Comparison of ENCODE assay signal across 8 mouse cellular contexts in genomic region chr2:180115279-180115678, GRCm38 (mm10). TPM values are rescaled to one million over a fixed set of nuclear protein-coding genes. Genes with fewer than 3 reads are reported as not detected.
DNase-seq lines count a peak whose midpoint lies in the region; ATAC-seq lines count a peak whose summit lies in the region.

No protein-coding gene starts in this region.

- no peaks in the 10 kb centered on the region for H3K9me3 ChIP-seq in hindbrain, embryonic 12.5 days (replicated peaks)
- no peaks in the 10 kb centered on the region for H3K9me3 ChIP-seq in hindbrain, embryonic 16.5 days (ENCODE audit: control insufficient read depth, low read length)
- H3K9me3 ChIP-seq in forebrain, embryonic 15.5 days = no peaks in the 10 kb centered on the region
- H3K9me3 ChIP-seq in stomach, embryonic 16.5 days (replicated peaks; ENCODE audit: control insufficient read depth, low read length) = no peaks in the 10 kb centered on the region

- peaks cover 49% of the 10 kb centered on the region for H3K4me1 ChIP-seq in hindbrain, embryonic 12.5 days
- peaks cover 32% of the 10 kb centered on the region for H3K4me1 ChIP-seq in hindbrain, embryonic 16.5 days (ENCODE audit: control insufficient read depth, insufficient read depth, low read depth, low read length)
- peaks cover 51% of the 10 kb centered on the region for H3K4me1 ChIP-seq in forebrain, embryonic 15.5 days
- peaks cover 36% of the 10 kb centered on the region for H3K4me1 ChIP-seq in stomach, embryonic 16.5 days (ENCODE audit: control insufficient read depth, insufficient read depth, low read length)

- peaks cover 2% of the 10 kb centered on the region; the same call in 1 of the 2 replicates for H3K27me3 ChIP-seq in hindbrain, embryonic 12.5 days
- H3K27me3 ChIP-seq in hindbrain, embryonic 16.5 days (replicated peaks; ENCODE audit: control insufficient read depth, insufficient read depth, low read length) = no peaks in the 10 kb centered on the region
- no peaks in the 10 kb centered on the region for H3K27me3 ChIP-seq in forebrain, embryonic 15.5 days
- H3K27me3 ChIP-seq in stomach, embryonic 16.5 days (ENCODE audit: control insufficient read depth, insufficient read depth, low read length) = no peaks in the 10 kb centered on the region; the same call in 1 of the 2 replicates

- H3K36me3 ChIP-seq in hindbrain, embryonic 12.5 days = no peaks in the 10 kb centered on the region
- no peaks in the 10 kb centered on the region for H3K36me3 ChIP-seq in hindbrain, embryonic 16.5 days (ENCODE audit: control insufficient read depth, insufficient read depth, low read length)
- H3K36me3 ChIP-seq in forebrain, embryonic 15.5 days = no peaks in the 10 kb centered on the region
- H3K36me3 ChIP-seq in stomach, embryonic 16.5 days (ENCODE audit: control insufficient read depth, insufficient read depth, low read length) = no peaks in the 10 kb centered on the region

- H3K9ac ChIP-seq in hindbrain, embryonic 12.5 days = no peak overlapping the region
- no peak overlapping the region for H3K9ac ChIP-seq in hindbrain, embryonic 16.5 days (ENCODE audit: low read depth, low read length)
- no peak overlapping the region for H3K9ac ChIP-seq in forebrain, embryonic 15.5 days (replicated peaks)
- H3K9ac ChIP-seq in stomach, embryonic 16.5 days (ENCODE audit: low read length) = no peak overlapping the region; the same call in 1 of the 2 replicates

- H3K4me3 ChIP-seq in hindbrain, embryonic 12.5 days = no peak overlapping the region
- no peak overlapping the region for H3K4me3 ChIP-seq in hindbrain, embryonic 16.5 days (ENCODE audit: low read length)
- H3K4me3 ChIP-seq in forebrain, embryonic 15.5 days = no peak overlapping the region
- H3K4me3 ChIP-seq in stomach, embryonic 16.5 days (replicated peaks; ENCODE audit: low read length) = no peak overlapping the region

- peak; percentile 56 for DNase-seq in adrenal gland, postnatal 14 days
- DNase-seq in kidney, postnatal 25 days = peak; percentile 68 to 69
- no peak for DNase-seq in layer of hippocampus, adult 9-11 months
- no peak for DNase-seq in layer of hippocampus, adult 8-10 months (ENCODE audit: low spot score in 2 of 2)

- no peak for ATAC-seq in hindbrain, embryonic 12.5 days (ENCODE audit: low FRiP score)
- no peak for ATAC-seq in hindbrain, embryonic 16.5 days
- ATAC-seq in forebrain, embryonic 15.5 days (replicated peaks) = no peak
- no peak for ATAC-seq in stomach, embryonic 16.5 days (ENCODE audit: insufficient read depth, low FRiP score)

- H3K27ac ChIP-seq in hindbrain, embryonic 12.5 days = 0 out of 2 replicates have a peak overlapping the region, but pooled peaks have one; percentile 2
- H3K27ac ChIP-seq in hindbrain, embryonic 16.5 days (ENCODE audit: low read depth, low read length) = no peak overlapping the region
- H3K27ac ChIP-seq in forebrain, embryonic 15.5 days (replicated peaks) = peak overlapping the region; percentile 59
- 0 out of 2 replicates have a peak overlapping the region, but pooled peaks have one; percentile 7 for H3K27ac ChIP-seq in stomach, embryonic 16.5 days (ENCODE audit: low read length)

- no peak overlapping the region for H3K4me2 ChIP-seq in hindbrain, embryonic 12.5 days (replicated peaks)
- H3K4me2 ChIP-seq in hindbrain, embryonic 16.5 days (ENCODE audit: low read length) = no peak overlapping the region
- no peak overlapping the region for H3K4me2 ChIP-seq in forebrain, embryonic 15.5 days (replicated peaks)
- H3K4me2 ChIP-seq in stomach, embryonic 16.5 days (ENCODE audit: low read depth, low read length) = no peak overlapping the region

- WGBS in hindbrain, embryonic 12.5 days = 33% methylated on average over 6 of the region's 6 CpGs
- 29% methylated on average over 6 of the region's 6 CpGs for WGBS in hindbrain, embryonic 16.5 days
- 17% methylated on average over 6 of the region's 6 CpGs for WGBS in forebrain, embryonic 15.5 days
- 38% methylated on average over 6 of the region's 6 CpGs for WGBS in stomach, embryonic 16.5 days

RNA-seq across cellular contexts. Expression of gene Osbpl2, which starts 3.8 kb away (rescaled TPM):
- 52.2 and 53.8 TPM in 2 replicates for polyA plus RNA-seq in hindbrain, embryonic 12.5 days (2016; fragmentation: Nextera tagmentation; extraction: Ambion mirVana)
- polyA plus RNA-seq in hindbrain, embryonic 16.5 days (2015; fragmentation: Nextera tagmentation; extraction: Ambion mirVana) = 70.5 and 72.8 TPM in 2 replicates
- 36.1 and 36.2 TPM in 2 replicates for total RNA-seq in adrenal gland, postnatal 14 days (2021)
- 66.3 and 67.3 TPM in 2 replicates for polyA plus RNA-seq in forebrain, embryonic 15.5 days (2015; fragmentation: Nextera tagmentation; extraction: Ambion mirVana)
- polyA plus RNA-seq in stomach, embryonic 16.5 days (2015; fragmentation: Nextera tagmentation; extraction: Ambion mirVana) = 39.6 and 43.1 TPM in 2 replicates
- 10 to 100 TPM; 49.3 to 57.5 (median 52.7) TPM for total RNA-seq in layer of hippocampus, adult 8-10 months (2022)

RNA-seq across cellular contexts. Expression of gene Hrh3, which starts 11.0 kb away (rescaled TPM):
- polyA plus RNA-seq in hindbrain, embryonic 12.5 days (2016; fragmentation: Nextera tagmentation; extraction: Ambion mirVana) = 4.1 and 4.2 TPM in 2 replicates
- polyA plus RNA-seq in hindbrain, embryonic 16.5 days (2015; fragmentation: Nextera tagmentation; extraction: Ambion mirVana) = 2.1 and 2.7 TPM in 2 replicates
- total RNA-seq in adrenal gland, postnatal 14 days (2021) = 0.41 TPM in 1 of 2 replicates, not detected in the other
- 2.3 and 2.7 TPM in 2 replicates for polyA plus RNA-seq in forebrain, embryonic 15.5 days (2015; fragmentation: Nextera tagmentation; extraction: Ambion mirVana)
- polyA plus RNA-seq in stomach, embryonic 16.5 days (2015; fragmentation: Nextera tagmentation; extraction: Ambion mirVana) = not detected in 2 replicates
- 10 to 100 TPM; 48.3 to 55.8 (median 50.0) TPM for total RNA-seq in layer of hippocampus, adult 8-10 months (2022)

RNA-seq across cellular contexts. Expression of gene Mtg2, which starts 44.9 kb away (rescaled TPM):
- 30.0 and 31.4 TPM in 2 replicates for polyA plus RNA-seq in hindbrain, embryonic 12.5 days (2016; fragmentation: Nextera tagmentation; extraction: Ambion mirVana)
- polyA plus RNA-seq in hindbrain, embryonic 16.5 days (2015; fragmentation: Nextera tagmentation; extraction: Ambion mirVana) = 33.1 and 33.2 TPM in 2 replicates
- 14.6 and 17.9 TPM in 2 replicates for total RNA-seq in adrenal gland, postnatal 14 days (2021)
- 35.6 and 38.5 TPM in 2 replicates for polyA plus RNA-seq in forebrain, embryonic 15.5 days (2015; fragmentation: Nextera tagmentation; extraction: Ambion mirVana)
- 27.0 and 27.9 TPM in 2 replicates for polyA plus RNA-seq in stomach, embryonic 16.5 days (2015; fragmentation: Nextera tagmentation; extraction: Ambion mirVana)
- total RNA-seq in layer of hippocampus, adult 8-10 months (2022) = 10 to 100 TPM; 15.6 to 25.8 (median 19.3) TPM

RNA-seq across cellular contexts. Expression of gene Adrm1, which starts 56.0 kb away (rescaled TPM):
- polyA plus RNA-seq in hindbrain, embryonic 12.5 days (2016; fragmentation: Nextera tagmentation; extraction: Ambion mirVana) = 198 and 200 TPM in 2 replicates
- polyA plus RNA-seq in hindbrain, embryonic 16.5 days (2015; fragmentation: Nextera tagmentation; extraction: Ambion mirVana) = 193 and 201 TPM in 2 replicates
- total RNA-seq in adrenal gland, postnatal 14 days (2021) = 126 and 130 TPM in 2 replicates
- 201 and 206 TPM in 2 replicates for polyA plus RNA-seq in forebrain, embryonic 15.5 days (2015; fragmentation: Nextera tagmentation; extraction: Ambion mirVana)
- polyA plus RNA-seq in stomach, embryonic 16.5 days (2015; fragmentation: Nextera tagmentation; extraction: Ambion mirVana) = 154 and 171 TPM in 2 replicates
- total RNA-seq in layer of hippocampus, adult 8-10 months (2022) = 100 to 1,000 TPM in 3 of 4 experiments, 10 to 100 TPM in 1; 97.9 to 107 (median 104) TPM

Comparison
In these comparisons a context has a peak if more than half of its experiments do, and no peak if none do; other contexts are left out.
1. DNase-seq: peak in adrenal gland, postnatal 14 days (single experiment) and kidney, postnatal 25 days (2 of 2); none in layer of hippocampus, adult 9-11 months (single experiment) and layer of hippocampus, adult 8-10 months (0 of 2).